ENCODE assay signal across 26 mouse cellular contexts in the genomic region with DNA sequence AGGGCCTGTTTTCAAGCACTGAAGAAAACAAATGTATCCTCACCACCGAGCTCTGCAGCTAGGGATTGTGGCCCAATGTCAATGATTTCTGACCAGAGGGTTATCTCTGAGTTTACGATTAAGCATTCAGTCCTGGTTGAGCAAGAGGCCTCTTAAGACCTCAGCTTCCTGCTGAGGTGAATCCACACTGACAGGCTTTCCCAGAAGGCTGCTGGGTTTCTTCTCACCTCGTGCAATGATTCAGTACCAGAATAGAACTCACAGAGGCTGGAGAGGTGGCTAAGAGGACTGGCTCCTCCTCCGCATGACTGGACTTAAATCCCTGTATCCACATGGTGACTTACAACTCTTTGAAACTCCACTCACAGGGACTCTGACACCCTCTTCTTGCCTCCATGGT. TPM values are rescaled to one million over a fixed set of nuclear protein-coding genes. Genes with fewer than 3 reads are reported as not detected.
DNase-seq lines count a peak whose midpoint lies in the region; ATAC-seq and TF ChIP-seq lines count a peak whose summit lies in the region.
"Had no signal": no experiment of that assay in that cellular context is flagged by ENCODE, and none has a peak within 500 bp of the region (broad histone marks: within the 10 kb centered on the region; RNA-seq: fewer than 3 reads in every experiment).

No protein-coding gene starts in this region.

- H3K27ac ChIP-seq in heart, embryonic 10.5 days, result no peak overlapping the region
- H3K27ac ChIP-seq in intestine, postnatal 0 days (ENCODE audit: low read depth, low read length), result no peak overlapping the region
- H3K27ac ChIP-seq: embryonic facial prominence, embryonic 10.5 days; forebrain, embryonic 10.5 days; gastrocnemius, adult 2 months; heart, embryonic 13.5 days; hindbrain, embryonic 15.5 days had no signal

- ATAC-seq in intestine, postnatal 0 days, result peak; percentile 66
- ATAC-seq: activated CD4-positive, CD25-positive, alpha-beta regulatory T cell, adult 4 months; forebrain, embryonic 14.5 days had no signal

- peak; percentile 16 for DNase-seq in heart, adult 11 months
- DNase-seq in heart, embryonic 10.5 days (ENCODE audit: low spot score), result no peak
- DNase-seq in 416B (ENCODE audit: low read depth), result peak; percentile 75
- DNase-seq in yolk sac, embryonic 10.5 days (ENCODE audit: low spot score), result peak; percentile 38
- DNase-seq in gastrocnemius, postnatal 10 days, result no peak
- DNase-seq in liver, result no peak
- DNase-seq: adrenal gland, postnatal 14 days; cerebellum, adult 18-20 months; cerebellum, postnatal 10 days; gastrocnemius, adult 2 months; heart, postnatal 36 days had no signal

- no peaks in the 10 kb centered on the region for H3K27me3 ChIP-seq in heart, embryonic 10.5 days (ENCODE audit: insufficient read depth, poor library complexity, severe bottlenecking)
- no peaks in the 10 kb centered on the region for H3K27me3 ChIP-seq in intestine, postnatal 0 days (replicated peaks; ENCODE audit: control insufficient read depth, insufficient read depth, low read length)
- H3K27me3 ChIP-seq: heart, embryonic 13.5 days; hindbrain, embryonic 15.5 days had no signal

- peaks cover 34% of the 10 kb centered on the region for H3K36me3 ChIP-seq in heart, embryonic 10.5 days
- peaks cover 25% of the 10 kb centered on the region for H3K36me3 ChIP-seq in intestine, postnatal 0 days (ENCODE audit: control insufficient read depth, insufficient read depth)

- WGBS in heart, embryonic 10.5 days, result 55% methylated on average over 4 of the region's 4 CpGs
- WGBS in intestine, postnatal 0 days, result 58% methylated on average over 4 of the region's 4 CpGs

- H3K9me3 ChIP-seq in heart, embryonic 10.5 days, result no peaks in the 10 kb centered on the region
- H3K9me3 ChIP-seq in intestine, postnatal 0 days (ENCODE audit: control insufficient read depth), result no peaks in the 10 kb centered on the region
- H3K9me3 ChIP-seq: embryonic facial prominence, embryonic 10.5 days; forebrain, embryonic 10.5 days; heart, embryonic 13.5 days; hindbrain, embryonic 15.5 days had no signal

- no peak overlapping the region for H3K4me2 ChIP-seq in intestine, postnatal 0 days (replicated peaks; ENCODE audit: low read depth)
- H3K4me2 ChIP-seq: heart, embryonic 13.5 days; hindbrain, embryonic 15.5 days had no signal

- H3K4me1 ChIP-seq in heart, embryonic 10.5 days, result 0 out of 2 replicates have a peak, but pooled peaks cover 4% of the 10 kb centered on the region
- no peaks in the 10 kb centered on the region for H3K4me1 ChIP-seq in intestine, postnatal 0 days (replicated peaks; ENCODE audit: control insufficient read depth, insufficient read depth, low read length)
- H3K4me1 ChIP-seq: embryonic facial prominence, embryonic 10.5 days; forebrain, embryonic 10.5 days; hindbrain, embryonic 15.5 days had no signal

- H3K4me3 ChIP-seq in heart, embryonic 10.5 days, result no peak overlapping the region
- no peak overlapping the region for H3K4me3 ChIP-seq in intestine, postnatal 0 days (ENCODE audit: low read depth, low read length)
- H3K4me3 ChIP-seq: embryonic facial prominence, embryonic 10.5 days; erythroblast, embryonic 14.5 days; forebrain, embryonic 10.5 days; gastrocnemius, adult 2 months; heart, embryonic 13.5 days; hindbrain, embryonic 15.5 days had no signal

- H3K9ac ChIP-seq in intestine, postnatal 0 days (ENCODE audit: low read depth, low read length), result no peak overlapping the region
- H3K9ac ChIP-seq: heart, embryonic 13.5 days; hindbrain, embryonic 15.5 days had no signal

- TF ChIP-seq CTCF in intestine, postnatal 0 days (IDR thresholded peaks at IDR 0.05; ENCODE audit: low read depth), result no peak

RNA-seq across cellular contexts. Expression of gene Gm17409, which starts 26.8 kb away (rescaled TPM):
- polyA plus RNA-seq in heart, embryonic 10.5 days (2016; fragmentation: Nextera tagmentation; extraction: Ambion mirVana), result not detected in 2 replicates
- not detected in 2 replicates for polyA plus RNA-seq in intestine, postnatal 0 days (2015; fragmentation: Nextera tagmentation; extraction: Ambion mirVana)
- not detected for total RNA-seq in gastrocnemius, postnatal 10 days (2021)
- total RNA-seq: adrenal gland, adult 18-20 months; adrenal gland, postnatal 14 days; gastrocnemius, adult 2 months; gastrocnemius, postnatal 4 days; heart, adult 8-10 months; heart, postnatal 36 days; MEL had no signal
- polyA plus RNA-seq: activated CD4-positive, CD25-positive, alpha-beta regulatory T cell, adult 4 months; embryonic facial prominence, embryonic 10.5 days; embryonic facial prominence, embryonic 14.5 days; erythroblast, embryonic 14.5 days; forebrain, embryonic 10.5 days; forebrain, embryonic 14.5 days; heart, postnatal 0 days; hindbrain, embryonic 11.5 days; hindbrain, embryonic 15.5 days had no signal

Comparison
In these comparisons a context has a peak if more than half of its experiments do, and no peak if none do; other contexts are left out.
1. DNase-seq: peak in heart, adult 11 months (single experiment), 416B (single experiment) and yolk sac, embryonic 10.5 days (single experiment); none in heart, embryonic 10.5 days (single experiment), gastrocnemius, postnatal 10 days (single experiment) and liver (single experiment).